Mouse (Mus musculus) megakaryocyte, embryonic 14.5 days (primary cell): ENCODE data around the gene Dcaf10.
"Not testable (repeated sequence)": the region's sequence is repeated elsewhere in the genome, so short reads cannot be mapped to it uniquely, and the experiment has no call there.

ENCODE experiments used
- FLI1 ChIP-seq: IDR thresholded peaks from 2 replicates; pipeline ENCODE4 v1.6.1; 2012; ENCODE audit warnings: low read length, inconsistent platforms, mixed read lengths
- GATA1 ChIP-seq: IDR thresholded peaks from 3 replicates; pipeline ENCODE4 v1.6.1; 2012; ENCODE audit warnings: mixed read lengths, low read length, inconsistent platforms, borderline replicate concordance

DNA sequence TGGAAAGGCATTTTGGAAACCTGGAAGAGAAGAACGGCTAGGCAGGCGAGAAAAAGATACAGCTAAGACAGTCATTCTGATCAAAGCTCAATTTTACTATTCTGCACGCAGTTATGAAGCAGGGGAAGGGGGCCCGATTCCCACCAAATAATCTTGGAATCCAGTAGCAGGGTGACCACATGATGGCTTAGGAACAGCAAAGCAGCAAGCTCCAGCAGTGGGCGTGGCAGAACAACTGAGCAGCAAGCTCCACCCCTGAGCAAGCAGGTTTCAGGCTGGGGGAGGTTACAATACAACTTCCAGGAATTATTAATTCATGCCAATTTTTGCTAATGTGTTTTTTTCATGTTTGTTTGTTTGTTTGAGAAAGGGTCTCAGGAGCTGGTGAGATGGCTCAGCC lies 45.4 kb downstream of the Dcaf10 start:
- not testable (repeated sequence) for TF ChIP-seq GATA1, FLI1
